Mouse (Mus musculus) 3T3-L1 (cell line): ENCODE results near the gene Elovl6.
A peak's percentile ranks its signal among the peaks of the same experiment; 100 is the strongest.

Experiments used
- DNase-seq: peaks from one replicate; pipeline ENCODE4 v3.0.0-alpha.2; 2015; ENCODE audit warnings: low read depth, low spot score

The Elovl6 gene

DNA sequence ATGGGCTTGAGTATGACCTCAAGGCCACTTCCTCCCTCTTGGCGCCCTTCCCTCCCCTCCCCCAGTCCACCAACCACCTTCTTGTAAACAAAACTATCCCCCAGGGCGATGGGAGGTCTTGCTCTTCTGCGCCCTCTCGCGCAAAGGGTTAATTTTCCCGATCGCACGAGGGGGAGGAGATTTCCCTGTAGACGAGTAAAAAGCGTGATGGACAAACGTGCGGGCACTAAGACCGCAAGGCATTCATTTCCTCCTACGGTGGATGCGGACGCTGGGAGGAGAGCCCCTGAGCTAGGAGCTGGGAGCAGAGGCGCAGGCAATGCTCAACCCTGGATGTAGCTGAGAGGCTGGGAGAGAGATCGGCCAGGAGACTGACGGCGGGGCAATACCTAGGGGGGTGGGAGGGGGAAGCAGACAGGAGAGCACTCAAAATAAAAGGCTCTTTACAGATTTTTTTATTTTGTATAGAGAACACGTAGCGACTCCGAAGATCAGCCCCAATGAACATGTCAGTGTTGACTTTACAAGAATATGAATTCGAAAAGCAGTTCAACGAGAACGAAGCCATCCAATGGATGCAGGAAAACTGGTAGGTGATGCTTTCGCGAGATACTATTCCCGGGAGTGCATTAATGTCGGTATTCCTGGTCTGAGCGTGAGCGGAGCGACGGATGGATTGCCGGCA is at the start of gene Elovl6:
Gene Elovl6 (plus strand): TSS at position 176 of the 685 bp plus-strand sequence.
- peak; percentile 81 for DNase-seq

- no peak for DNase-seq
These were observed 43.4 kb upstream of the Elovl6 start for GRCm38 (mm10) chr3:129488774-129489173.

- DNase-seq = no peak
These were observed 38.0 kb upstream of the Elovl6 start for GRCm38 (mm10) chr3:129494123-129494522.

GRCm38 (mm10) chr3:129494731-129495130 is 37.4 kb upstream of the Elovl6 start:
- no peak for DNase-seq

- no peak for DNase-seq
These were observed 28.4 kb upstream of the Elovl6 start for GRCm38 (mm10) chr3:129503781-129504180.

DNA sequence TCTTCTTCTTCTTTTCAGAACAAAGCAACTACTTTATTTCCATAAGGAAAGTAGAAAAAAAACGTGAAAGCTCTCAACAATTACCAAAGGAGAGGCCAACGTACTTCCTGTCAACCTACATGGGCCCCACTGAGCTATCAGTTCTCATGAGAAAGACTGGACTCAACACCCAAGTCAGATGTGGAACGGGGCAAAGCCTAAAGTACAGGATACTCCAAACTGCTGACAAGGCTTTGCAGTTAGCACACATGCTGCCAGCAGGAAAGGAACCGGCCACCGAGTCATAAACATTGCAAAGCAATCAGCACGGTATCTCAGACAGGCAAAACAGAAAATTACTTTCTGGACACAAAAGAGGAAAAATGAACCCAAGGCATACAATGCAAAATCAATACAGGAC is 27.2 kb upstream of the Elovl6 start:
- DNase-seq = no peak

DNA sequence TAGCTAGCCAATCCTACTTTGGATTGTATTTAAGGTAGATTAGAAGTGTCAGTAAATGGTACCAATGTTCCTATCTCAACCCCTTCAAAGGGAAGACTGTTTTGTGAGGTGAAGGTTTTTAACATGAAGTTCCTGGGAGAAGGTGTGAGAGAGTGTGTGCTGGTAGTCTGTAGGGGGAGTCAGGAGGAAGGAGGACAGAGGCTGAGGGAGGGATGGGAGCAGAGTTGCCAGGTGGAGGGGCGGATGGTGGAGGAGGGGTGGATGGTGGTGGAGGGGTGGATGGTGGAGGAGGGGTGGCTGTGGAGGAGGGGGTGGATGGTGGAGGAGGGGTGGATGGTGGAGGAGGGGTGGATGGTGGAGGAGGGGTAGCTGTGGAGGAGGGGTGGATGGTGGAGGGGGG is 24.4 kb upstream of the Elovl6 start:
- DNase-seq = no peak

DNA sequence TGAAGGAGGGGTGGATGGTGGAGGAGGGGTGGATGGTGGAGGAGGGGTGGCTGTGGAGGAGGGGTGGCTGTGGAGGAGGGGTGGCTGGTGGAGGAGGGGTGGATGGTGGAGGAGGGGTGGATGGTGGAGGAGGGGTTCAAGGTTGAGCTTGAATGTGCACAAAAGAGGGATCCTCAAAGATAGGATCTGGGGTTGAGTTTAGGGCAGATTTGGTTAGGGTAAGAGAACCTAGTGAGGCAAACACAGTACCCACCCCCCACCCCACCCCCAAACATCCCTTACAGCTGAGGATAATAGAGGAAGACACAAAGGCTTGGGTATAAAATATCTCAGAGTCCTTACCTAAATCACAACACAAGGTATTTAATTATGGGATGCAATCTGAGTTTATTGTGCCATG is 23.6 kb upstream of the Elovl6 start:
- no peak for DNase-seq

GRCm38 (mm10) chr3:129509725-129510124 is 22.4 kb upstream of the Elovl6 start:
- peak; percentile 73 for DNase-seq

DNA sequence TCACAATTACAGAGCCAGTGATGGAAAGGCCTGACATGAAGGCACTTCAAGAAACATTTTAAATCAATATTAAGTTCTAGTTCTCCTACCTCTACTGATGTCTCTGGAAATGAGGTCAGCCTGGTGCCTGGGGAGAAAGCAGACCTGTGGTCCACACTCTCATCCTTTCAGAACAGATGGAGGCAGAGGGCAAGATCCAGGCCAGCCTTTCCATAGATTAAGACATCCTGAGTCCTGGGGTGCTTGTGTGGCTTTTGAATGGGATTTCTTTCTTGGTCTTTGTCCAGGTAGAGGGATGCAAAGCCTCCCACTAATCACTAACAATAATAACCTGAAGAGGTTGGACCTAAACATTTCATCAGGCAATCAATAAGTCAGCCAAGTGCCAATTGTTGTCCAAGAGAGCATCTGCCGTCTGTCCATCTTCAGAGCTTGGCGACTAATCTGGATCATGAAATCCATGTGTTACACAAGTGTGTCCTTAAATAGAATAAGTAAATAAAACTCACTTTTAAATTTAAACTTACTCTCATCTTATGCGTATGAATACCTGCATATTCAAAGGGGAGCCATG is 16.2 kb upstream of the Elovl6 start:
- DNase-seq = no peak

- no peak for DNase-seq
These were observed 11.7 kb upstream of the Elovl6 start for GRCm38 (mm10) chr3:129520499-129520898.

- DNase-seq = no peak
These were observed 8.6 kb upstream of the Elovl6 start for GRCm38 (mm10) chr3:129523456-129524143.

DNA sequence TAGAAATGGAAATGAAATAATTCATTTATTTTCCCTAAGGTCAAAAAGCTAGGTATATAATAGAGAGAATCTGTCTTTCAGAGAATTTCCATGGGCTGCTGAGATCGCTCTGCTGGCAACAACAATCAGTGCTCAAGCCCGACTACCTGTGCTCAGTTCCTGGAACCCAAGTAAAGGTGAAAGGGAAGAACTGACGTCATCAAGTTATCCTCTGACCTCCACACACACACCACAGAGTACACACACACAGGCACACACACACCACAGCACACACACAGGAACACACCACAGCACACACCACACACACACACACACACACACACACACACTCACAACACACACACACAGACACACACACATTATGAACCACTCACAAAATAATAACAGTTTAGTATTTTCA is 5.1 kb upstream of the Elovl6 start:
- no peak for DNase-seq

- DNase-seq = no peak
These were observed 2.8 kb upstream of the Elovl6 start for GRCm38 (mm10) chr3:129529311-129529710.

- DNase-seq = no peak
These were observed 1.7 kb upstream of the Elovl6 start for GRCm38 (mm10) chr3:129530461-129530860.

DNA sequence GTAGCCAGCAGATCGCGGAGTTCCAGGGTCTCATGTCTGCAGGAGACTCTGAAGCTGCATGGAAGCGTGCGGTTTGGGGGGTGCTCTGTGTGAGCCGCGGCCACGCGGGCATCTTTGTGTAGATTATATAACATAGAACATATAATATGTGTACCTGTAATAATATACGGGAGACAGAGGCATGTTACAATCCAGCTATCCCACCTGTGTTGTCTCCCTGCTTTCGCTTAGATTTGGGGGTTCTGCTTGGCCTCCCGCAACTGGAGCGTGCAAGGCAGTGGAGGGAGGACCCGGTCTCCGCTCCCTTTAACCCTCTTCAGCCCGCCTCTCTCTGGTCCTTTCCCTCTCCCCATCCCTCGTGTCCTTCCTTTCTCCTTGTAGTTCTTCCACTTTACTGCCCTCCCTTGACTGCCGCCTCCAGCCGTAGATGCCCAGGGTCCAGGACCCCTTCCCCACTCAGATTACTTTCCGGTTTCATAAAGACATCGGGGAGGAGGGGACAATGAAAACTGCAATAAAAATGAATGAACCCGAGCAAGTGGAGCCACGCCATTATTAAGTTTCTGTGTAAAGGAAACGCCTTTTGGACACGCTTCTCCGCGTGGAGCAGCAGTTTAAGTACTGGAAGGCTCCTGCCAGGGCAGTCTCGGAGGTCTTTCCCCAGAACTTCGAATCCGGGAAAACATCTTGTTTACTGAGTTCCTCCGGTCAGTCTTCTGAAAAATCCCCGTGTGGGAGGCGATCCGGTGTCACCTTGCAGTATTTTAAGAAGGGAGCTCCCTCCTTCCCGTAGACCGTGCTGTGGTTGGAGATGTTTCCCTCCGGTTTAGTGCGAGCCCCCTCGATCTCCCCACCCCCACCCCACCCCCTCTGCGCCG is 949 bp downstream of the Elovl6 start:
- DNase-seq = peak; percentile 59

GRCm38 (mm10) chr3:129533743-129534530 is 1.8 kb downstream of the Elovl6 start:
- peak; percentile 63 for DNase-seq

GRCm38 (mm10) chr3:129535444-129535843 is 3.3 kb downstream of the Elovl6 start:
- DNase-seq = no peak

DNA sequence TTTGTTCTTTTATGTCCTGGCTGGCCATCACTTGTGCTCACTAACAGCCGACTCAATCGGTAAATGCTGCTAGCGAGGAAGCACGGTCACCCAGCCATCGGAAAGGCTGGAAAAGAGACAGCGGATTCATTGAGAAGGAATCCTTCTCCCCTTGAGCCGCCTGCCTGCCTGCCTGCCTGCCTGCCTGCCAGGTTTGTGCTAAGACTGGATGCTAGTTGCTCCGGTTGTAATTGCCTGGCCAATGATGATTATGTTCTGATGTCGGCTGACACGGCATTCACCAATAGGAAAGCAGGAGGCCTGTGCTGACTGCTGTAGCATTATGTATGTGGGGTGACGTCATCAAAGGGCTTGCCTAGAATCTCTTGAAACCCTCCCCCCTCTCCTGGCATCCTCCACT is 4.0 kb downstream of the Elovl6 start:
- DNase-seq = peak; percentile 100

DNA sequence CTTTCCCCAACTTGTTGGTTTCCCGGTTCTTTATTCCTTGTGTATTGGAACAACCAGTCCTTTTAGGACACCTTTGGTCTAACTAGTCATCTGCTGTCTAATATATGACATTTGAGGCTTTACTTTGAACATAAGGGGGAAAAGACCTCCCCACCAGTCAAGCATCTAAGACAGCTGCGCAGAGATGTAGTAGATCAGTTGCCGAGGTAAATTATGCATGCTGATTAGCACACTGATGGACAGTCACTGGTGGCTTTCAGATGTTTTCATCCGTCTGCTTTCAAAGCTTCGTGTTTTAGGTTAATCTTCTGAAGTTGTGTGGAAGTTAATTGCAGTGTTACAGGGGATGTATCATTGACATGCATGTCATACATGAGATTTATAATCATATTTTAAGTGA is 5.8 kb downstream of the Elovl6 start:
- no peak for DNase-seq

DNA sequence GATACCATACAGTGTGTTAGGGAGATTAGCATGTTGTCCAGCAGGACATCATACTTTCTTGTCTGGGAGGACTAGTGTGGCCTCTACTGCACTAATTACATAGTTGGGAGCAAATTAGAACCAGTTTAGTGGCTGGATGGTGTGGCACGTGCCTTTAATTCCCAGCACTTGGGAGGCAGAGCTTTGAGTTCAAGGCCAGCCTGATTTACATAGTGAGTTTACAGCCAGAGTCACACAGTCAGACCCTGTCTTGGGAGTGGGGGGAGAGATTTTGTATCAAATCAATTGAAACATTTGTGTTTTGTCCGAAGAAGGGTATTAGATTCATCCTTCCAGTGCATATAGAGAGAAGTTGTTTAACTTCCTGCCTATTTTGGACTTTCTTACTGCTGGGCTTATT is 8.7 kb downstream of the Elovl6 start:
- DNase-seq = no peak
